Mouse (Mus musculus) embryonic facial prominence, embryonic 10.5 days (tissue): ENCODE results near the gene Calcoco1. TPM values are rescaled to one million over a fixed set of nuclear protein-coding genes. Genes with fewer than 3 reads are reported as not detected.

Experiments used
- DNase-seq: peaks from one replicate; pipeline ENCODE4 v3.0.0-alpha.2; 2017; ENCODE audit warnings: low spot score
- H3K27ac ChIP-seq: fragments of 300-500 bp; sonication (generic); replicated peaks from 2 replicates; pipeline ENCODE4 v1.5.1; 2016; ENCODE audit warnings: mild to moderate bottlenecking
- H3K27me3 ChIP-seq: fragments of 300-500 bp; sonication (generic); replicated peaks from 2 replicates; pipeline ENCODE4 v1.6.1; 2016; ENCODE audit warnings: low read depth, mild to moderate bottlenecking; ENCODE audit not compliant: poor library complexity, severe bottlenecking
- H3K36me3 ChIP-seq: fragments of 300-500 bp; sonication (generic); replicated peaks from 2 replicates; pipeline ENCODE4 v1.6.1; 2016; ENCODE audit warnings: mild to moderate bottlenecking, moderate library complexity
- H3K4me1 ChIP-seq: fragments of 300-500 bp; sonication (generic); 2 replicates; pipeline ENCODE4 v1.6.1; 2016
- H3K4me3 ChIP-seq: fragments of 300-500 bp; sonication (generic); 2 replicates; pipeline ENCODE4 v1.5.1; 2016; ENCODE audit warnings: mild to moderate bottlenecking, moderate library complexity
- H3K9me3 ChIP-seq: fragments of 300-500 bp; sonication (generic); 2 replicates; pipeline ENCODE4 v1.6.1; 2016; ENCODE audit warnings: mild to moderate bottlenecking
- WGBS: fragments of 180-500 bp; shearing (Covaris S2); methylation state at CpG from one replicate; pipeline ENCODE4 v1.1.7; 2016; 5-methylcytosine and 5-hydroxymethylcytosine counted together
- polyA plus RNA-seq: library from polyadenylated mRNA; unstranded; fragments of >200 nt; fragmentation: Nextera tagmentation; extraction: Ambion mirVana; gene quantifications from 2 replicates; pipeline ENCODE4 v1.2.1, GENCODE M21; 2016

The Calcoco1 gene
- polyA plus RNA-seq, 1 experiment from 2014 or later = 36.4 TPM

GRCm38 (mm10) chr15:102705226-102705894, 16.6 kb downstream of the Calcoco1 start:
- no peak for DNase-seq
- no peaks in the 10 kb centered on the region for H3K9me3 ChIP-seq
- peaks cover 14% of the 10 kb centered on the region for H3K4me1 ChIP-seq
- 60% methylated on average over 9 of the region's 9 CpGs for WGBS
- no peak overlapping the region for H3K4me3 ChIP-seq
- H3K36me3 ChIP-seq = peaks cover 44% of the 10 kb centered on the region
- no peak overlapping the region for H3K27ac ChIP-seq
- peaks cover 29% of the 10 kb centered on the region for H3K27me3 ChIP-seq

- 69% methylated on average over 5 of the region's 5 CpGs for WGBS
- no peak overlapping the region for H3K27ac ChIP-seq
- DNase-seq = no peak
- peaks cover 14% of the 10 kb centered on the region for H3K4me1 ChIP-seq
- H3K4me3 ChIP-seq = no peak overlapping the region
- H3K9me3 ChIP-seq = no peaks in the 10 kb centered on the region
- H3K36me3 ChIP-seq = peaks cover 39% of the 10 kb centered on the region
- peaks cover 34% of the 10 kb centered on the region for H3K27me3 ChIP-seq
Observed at GRCm38 (mm10) chr15:102704806-102705205, 17.2 kb downstream of the Calcoco1 start.

- Histone ChIP-seq H3K4me1 (peaks cover 9% of the 10 kb centered on the region), H3K27ac (no peak overlapping the region), H3K4me3 (no peak overlapping the region), H3K27me3 (peaks cover 46% of the 10 kb centered on the region), H3K9me3 (no peaks in the 10 kb centered on the region), H3K36me3 (peaks cover 20% of the 10 kb centered on the region)
- no peak for DNase-seq
- 76% methylated on average over 3 of the region's 3 CpGs for WGBS
Observed at GRCm38 (mm10) chr15:102702972-102703371, 19.0 kb downstream of the Calcoco1 start.

GRCm38 (mm10) chr15:102698193-102698592, 23.8 kb downstream of the Calcoco1 start:
- peaks cover 83% of the 10 kb centered on the region for H3K27me3 ChIP-seq
- no peaks in the 10 kb centered on the region for H3K9me3 ChIP-seq
- DNase-seq = peak; percentile 86
- no peaks in the 10 kb centered on the region for H3K36me3 ChIP-seq
- WGBS = 4% methylated on average over 11 of the region's 11 CpGs
- H3K4me1 ChIP-seq = peaks cover 6% of the 10 kb centered on the region
- no peak overlapping the region for H3K27ac ChIP-seq
- no peak overlapping the region for H3K4me3 ChIP-seq

- no peak overlapping the region for H3K27ac ChIP-seq
- H3K36me3 ChIP-seq = no peaks in the 10 kb centered on the region
- WGBS = 49% methylated on average over 3 of the region's 3 CpGs
- H3K4me1 ChIP-seq = peaks cover 17% of the 10 kb centered on the region
- H3K27me3 ChIP-seq = peaks cover 91% of the 10 kb centered on the region
- DNase-seq = no peak
- H3K9me3 ChIP-seq = no peaks in the 10 kb centered on the region
- H3K4me3 ChIP-seq = no peak overlapping the region
Observed at GRCm38 (mm10) chr15:102696899-102697298, 25.1 kb downstream of the Calcoco1 start.

GRCm38 (mm10) chr15:102693600-102693999, 28.4 kb downstream of the Calcoco1 start:
- Histone ChIP-seq H3K27me3 (peaks cover 91% of the 10 kb centered on the region), H3K4me1 (peaks cover 25% of the 10 kb centered on the region), H3K4me3 (peak overlapping the region; percentile 59), H3K9me3 (no peaks in the 10 kb centered on the region), H3K36me3 (no peaks in the 10 kb centered on the region), H3K27ac (no peak overlapping the region)
- DNase-seq = peak; percentile 68
- under 1% methylated on average over 11 of the region's 11 CpGs for WGBS

GRCm38 (mm10) chr15:102692991-102693411, 29.0 kb downstream of the Calcoco1 start:
- Histone ChIP-seq H3K27me3 (peaks cover 88% of the 10 kb centered on the region), H3K27ac (peak overlapping the region; percentile 41), H3K4me3 (peak overlapping the region; percentile 59), H3K4me1 (peaks cover 25% of the 10 kb centered on the region), H3K36me3 (no peaks in the 10 kb centered on the region), H3K9me3 (no peaks in the 10 kb centered on the region)
- WGBS = under 1% methylated on average over 32 of the region's 32 CpGs
- peak; percentile 89 for DNase-seq

- Histone ChIP-seq H3K36me3 (no peaks in the 10 kb centered on the region), H3K27me3 (peaks cover 88% of the 10 kb centered on the region), H3K4me1 (peaks cover 25% of the 10 kb centered on the region), H3K4me3 (peak overlapping the region; percentile 59), H3K27ac (peak overlapping the region; percentile 26; the same call in 1 of the 2 replicates), H3K9me3 (no peaks in the 10 kb centered on the region)
- under 1% methylated on average over 26 of the region's 26 CpGs for WGBS
- peak; percentile 52 for DNase-seq
Observed at GRCm38 (mm10) chr15:102692321-102692804, 29.6 kb downstream of the Calcoco1 start.

GRCm38 (mm10) chr15:102685791-102686190, 36.2 kb downstream of the Calcoco1 start:
- H3K36me3 ChIP-seq = no peaks in the 10 kb centered on the region
- peaks cover 11% of the 10 kb centered on the region for H3K4me1 ChIP-seq
- H3K27ac ChIP-seq = no peak overlapping the region
- H3K4me3 ChIP-seq = no peak overlapping the region
- H3K27me3 ChIP-seq = peaks cover 59% of the 10 kb centered on the region
- DNase-seq = no peak
- 18% methylated on average over 4 of the region's 4 CpGs for WGBS
- H3K9me3 ChIP-seq = no peaks in the 10 kb centered on the region

GRCm38 (mm10) chr15:102683670-102684069, 38.3 kb downstream of the Calcoco1 start:
- H3K36me3 ChIP-seq = no peaks in the 10 kb centered on the region
- peaks cover 48% of the 10 kb centered on the region for H3K27me3 ChIP-seq
- H3K4me1 ChIP-seq = peaks cover 11% of the 10 kb centered on the region
- H3K9me3 ChIP-seq = no peaks in the 10 kb centered on the region
- 11% methylated on average over 1 of the region's 1 CpGs for WGBS
- no peak overlapping the region for H3K27ac ChIP-seq
- no peak for DNase-seq
- H3K4me3 ChIP-seq = no peak overlapping the region

GRCm38 (mm10) chr15:102676345-102676744, 45.6 kb downstream of the Calcoco1 start:
- no peaks in the 10 kb centered on the region for H3K9me3 ChIP-seq
- 0 out of 2 replicates have a peak, but pooled peaks cover 5% of the 10 kb centered on the region for H3K27me3 ChIP-seq
- no peaks in the 10 kb centered on the region for H3K36me3 ChIP-seq
- 98% methylated on average over 2 of the region's 2 CpGs for WGBS
- peaks cover 31% of the 10 kb centered on the region for H3K4me1 ChIP-seq
- H3K4me3 ChIP-seq = no peak overlapping the region
- H3K27ac ChIP-seq = no peak overlapping the region
- DNase-seq = no peak

- H3K36me3 ChIP-seq = peaks cover 11% of the 10 kb centered on the region
- no peaks in the 10 kb centered on the region for H3K27me3 ChIP-seq
- peak; percentile 77 for DNase-seq
- H3K4me3 ChIP-seq = peak overlapping the region; percentile 73
- WGBS = 6% methylated on average over 10 of the region's 10 CpGs
- H3K4me1 ChIP-seq = peaks cover 45% of the 10 kb centered on the region
- H3K9me3 ChIP-seq = no peaks in the 10 kb centered on the region
- peak overlapping the region; percentile 99 for H3K27ac ChIP-seq
Observed at GRCm38 (mm10) chr15:102673548-102673947, 48.4 kb downstream of the Calcoco1 start.
